Mouse (Mus musculus) hematopoietic stem cell, adult 5-6 weeks (primary cell): ENCODE measurements around the gene Dolk. TPM values are rescaled to one million over a fixed set of nuclear protein-coding genes. Genes with fewer than 3 reads are reported as not detected.
A peak's percentile ranks its signal among the peaks of the same experiment; 100 is the strongest.

Source experiments
- ATAC-seq, 2 experiments: fragments of 125-278 bp in 1 of 2; replicated peaks in 1 of 2; 2 replicates each; pipeline ENCODE4 v1.8.0; 2016 to 2017; ENCODE audit warnings: inconsistent platforms in 2 of 2, mild to moderate bottlenecking in 2 of 2, moderate number of reproducible peaks in 2 of 2, low read depth in 1 of 2, moderate TSS enrichment in 1 of 2; ENCODE audit not compliant: low FRiP score in 2 of 2, poor library complexity in 2 of 2, severe bottlenecking in 2 of 2, insufficient read depth in 1 of 2, low TSS enrichment in 1 of 2
- total RNA-seq: library from RNA; stranded (forward); fragments of 172-1452, 232-1000 nt; gene quantifications from 2 replicates; pipeline ENCODE4 v1.2.3, GENCODE M21; 2017

The Dolk gene
- total RNA-seq, 1 experiment from 2014 or later = 9.9 TPM

DNA sequence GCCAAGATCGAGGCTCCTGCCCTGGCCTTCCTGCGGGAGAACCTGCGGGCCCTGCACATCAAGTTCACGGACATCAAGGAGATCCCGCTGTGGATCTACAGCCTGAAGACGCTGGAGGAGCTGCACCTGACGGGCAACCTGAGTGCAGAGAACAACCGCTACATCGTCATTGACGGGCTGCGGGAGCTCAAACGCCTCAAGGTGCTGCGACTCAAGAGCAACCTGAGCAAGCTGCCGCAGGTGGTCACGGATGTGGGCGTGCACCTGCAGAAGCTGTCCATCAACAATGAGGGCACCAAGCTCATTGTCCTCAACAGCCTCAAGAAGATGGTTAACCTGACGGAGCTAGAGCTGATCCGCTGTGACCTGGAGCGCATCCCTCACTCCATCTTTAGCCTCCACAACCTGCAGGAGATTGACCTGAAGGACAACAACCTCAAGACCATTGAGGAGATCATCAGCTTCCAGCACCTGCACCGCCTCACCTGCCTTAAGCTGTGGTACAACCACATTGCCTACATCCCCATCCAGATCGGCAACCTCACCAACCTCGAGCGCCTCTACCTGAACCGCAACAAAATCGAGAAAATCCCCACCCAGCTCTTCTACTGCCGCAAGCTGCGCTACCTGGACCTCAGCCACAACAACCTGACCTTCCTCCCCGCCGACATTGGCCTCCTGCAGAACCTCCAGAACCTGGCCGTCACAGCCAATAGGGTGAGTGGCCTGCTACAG lies 29.4 kb downstream of the Dolk start:
- ATAC-seq = no peak

DNA sequence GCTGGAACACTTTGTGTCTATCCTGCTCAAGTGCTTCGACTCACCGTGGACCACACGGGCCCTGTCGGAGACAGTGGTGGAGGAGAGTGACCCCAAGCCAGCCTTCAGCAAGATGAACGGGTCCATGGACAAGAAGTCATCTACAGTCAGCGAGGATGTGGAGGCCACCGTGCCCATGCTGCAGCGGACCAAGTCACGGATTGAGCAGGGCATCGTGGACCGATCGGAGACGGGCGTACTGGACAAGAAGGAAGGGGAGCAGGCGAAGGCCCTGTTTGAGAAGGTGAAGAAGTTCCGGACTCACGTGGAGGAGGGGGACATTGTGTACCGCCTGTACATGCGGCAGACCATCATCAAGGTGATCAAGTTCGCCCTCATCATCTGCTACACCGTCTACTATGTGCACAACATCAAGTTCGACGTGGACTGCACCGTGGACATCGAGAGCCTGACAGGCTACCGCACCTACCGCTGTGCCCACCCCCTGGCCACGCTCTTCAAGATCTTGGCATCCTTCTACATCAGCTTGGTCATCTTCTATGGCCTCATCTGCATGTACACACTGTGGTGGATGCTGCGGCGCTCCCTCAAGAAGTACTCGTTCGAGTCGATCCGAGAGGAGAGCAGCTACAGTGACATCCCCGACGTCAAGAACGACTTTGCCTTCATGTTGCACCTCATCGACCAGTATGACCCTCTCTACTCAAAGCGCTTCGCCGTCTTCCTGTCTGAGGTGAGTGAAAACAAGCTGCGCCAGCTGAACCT lies 30.3 kb downstream of the Dolk start:
- ATAC-seq = no peak

DNA sequence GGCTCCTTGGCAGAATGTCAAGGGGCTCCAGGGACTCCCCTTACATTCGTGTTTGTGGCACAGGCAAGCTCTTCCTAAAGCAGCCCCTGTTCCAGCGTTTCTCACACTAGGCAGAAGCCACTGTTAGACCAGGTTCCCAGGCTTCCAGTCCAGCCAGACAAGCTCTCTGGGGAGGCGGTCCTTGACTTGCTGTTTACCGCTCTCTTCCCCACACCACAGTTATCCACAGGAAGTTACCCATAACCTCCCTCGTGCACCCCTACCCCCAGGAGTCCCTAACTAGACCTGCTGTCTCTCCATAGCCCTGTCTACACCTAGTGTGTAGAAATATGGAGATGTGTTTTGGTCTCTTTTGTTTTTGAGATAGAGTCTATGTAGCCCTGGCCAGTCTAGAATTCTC lies 32.3 kb downstream of the Dolk start:
- no peak for ATAC-seq

DNA sequence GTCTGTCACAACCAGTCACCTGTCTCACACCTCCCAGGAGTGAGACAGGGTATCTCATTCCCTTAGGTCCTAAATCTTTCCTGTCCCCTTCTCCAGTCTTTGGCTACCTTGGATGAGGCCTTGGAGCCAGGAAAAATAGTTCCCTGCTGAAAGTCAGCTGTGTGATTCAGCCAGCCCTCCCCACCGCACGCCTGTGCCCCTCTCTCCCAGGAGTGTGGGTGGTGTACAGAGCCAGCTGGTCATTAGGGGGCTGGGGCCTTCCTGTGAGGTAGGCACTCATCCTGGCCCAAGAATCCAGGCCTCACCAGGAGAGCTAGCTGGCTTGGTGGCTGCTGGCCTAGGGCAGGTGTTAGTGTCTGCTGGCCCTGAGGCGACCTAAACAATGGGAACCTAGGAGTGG lies 33.6 kb downstream of the Dolk start:
- ATAC-seq = no peak

DNA sequence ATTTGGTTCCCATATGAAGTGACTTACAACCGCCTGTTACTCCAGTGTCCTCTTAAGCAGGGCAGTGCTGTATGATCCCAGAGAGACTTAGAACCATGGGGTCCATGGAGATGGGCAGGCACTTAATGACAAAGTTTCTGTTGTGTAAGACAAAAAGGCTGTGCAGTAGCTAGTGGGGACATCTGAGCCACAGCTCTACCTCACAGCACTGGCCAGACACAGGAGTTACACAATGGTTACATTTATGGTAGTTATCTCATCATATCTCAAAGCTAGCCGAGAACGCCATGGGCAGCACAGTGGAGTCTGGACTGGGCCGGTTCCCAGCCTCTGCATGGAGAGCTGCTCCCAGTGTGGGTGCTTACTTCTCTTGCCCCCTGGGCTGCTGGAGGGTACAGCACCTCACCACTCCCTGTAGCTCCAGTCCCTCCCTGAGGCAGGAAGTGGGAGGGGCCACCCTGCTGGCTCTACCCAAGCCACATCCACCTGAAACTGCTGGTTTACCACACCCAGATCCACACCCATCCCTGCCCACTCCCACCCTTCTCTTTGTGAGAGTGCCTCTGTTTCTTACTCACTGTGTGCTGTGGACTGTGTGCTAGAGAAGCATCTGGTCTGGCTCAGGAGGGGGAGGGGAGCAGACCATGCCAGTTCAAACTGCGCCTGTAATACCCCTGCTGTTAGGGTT lies 34.6 kb downstream of the Dolk start:
- ATAC-seq = peak; percentile 88 to 90

DNA sequence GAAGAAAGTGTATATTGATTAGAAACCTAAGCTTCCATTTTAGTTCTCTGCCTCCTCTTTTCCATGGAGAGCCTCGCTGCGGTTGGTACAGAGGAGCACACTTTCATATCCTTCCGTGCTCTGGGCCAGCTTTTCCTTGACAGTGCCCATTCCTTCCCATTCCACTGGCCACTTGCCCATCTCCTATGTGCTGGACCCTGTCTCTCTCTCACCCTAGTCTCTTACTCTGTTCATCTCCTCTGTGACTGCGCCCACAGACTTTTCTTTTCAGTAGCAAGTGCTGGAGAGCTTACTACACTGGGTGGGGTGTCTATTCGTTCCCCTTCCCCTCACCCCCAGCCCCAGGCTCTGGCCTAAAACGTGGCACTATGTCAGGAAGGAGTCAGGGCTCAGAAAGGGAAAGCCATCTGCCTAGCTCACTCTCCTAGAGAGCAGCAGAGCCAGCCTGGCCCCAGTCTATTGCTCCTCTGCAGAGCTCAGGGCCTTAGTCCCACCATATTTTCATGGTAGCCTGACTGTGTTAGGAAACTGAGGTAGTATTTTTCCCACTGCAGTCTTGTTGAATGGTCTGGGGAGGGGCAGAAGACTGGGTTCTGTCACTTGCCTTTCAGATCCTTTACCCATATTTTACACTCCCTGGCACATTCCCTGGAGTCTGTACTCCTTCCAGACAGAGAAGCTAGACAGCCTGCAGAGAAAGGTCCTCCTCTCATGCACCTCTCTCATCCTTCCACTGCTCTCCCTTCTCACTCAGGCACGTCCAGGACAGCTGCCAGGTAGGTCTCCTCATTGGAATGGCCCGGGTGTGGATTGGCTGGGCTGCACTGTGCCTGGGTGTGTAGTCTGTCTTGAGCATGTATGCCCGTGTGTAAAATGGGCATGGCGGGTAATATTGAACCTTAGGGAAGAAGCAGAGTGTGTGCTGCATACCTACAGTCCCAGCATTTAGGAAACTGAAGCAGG lies 35.7 kb downstream of the Dolk start:
- no peak for ATAC-seq

DNA sequence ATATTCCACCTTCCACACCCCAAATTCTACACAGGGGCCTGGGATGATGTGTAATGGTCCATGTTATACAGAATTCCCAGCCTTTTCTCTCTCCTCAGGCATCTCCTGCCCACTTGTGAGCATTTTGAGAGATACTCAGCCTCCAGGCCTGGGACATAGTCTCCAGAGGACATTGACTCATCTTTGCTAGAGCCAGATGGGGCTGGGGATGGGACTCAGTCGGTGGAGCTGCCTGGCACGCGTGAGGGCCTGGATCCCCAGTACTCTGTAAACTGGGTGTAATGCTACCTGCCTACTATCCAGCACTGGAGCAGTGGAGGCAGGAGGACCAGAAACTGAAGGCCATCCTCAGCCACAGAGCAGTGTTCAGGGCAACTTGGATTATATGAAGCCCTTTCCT lies 37.0 kb downstream of the Dolk start:
- no peak for ATAC-seq

DNA sequence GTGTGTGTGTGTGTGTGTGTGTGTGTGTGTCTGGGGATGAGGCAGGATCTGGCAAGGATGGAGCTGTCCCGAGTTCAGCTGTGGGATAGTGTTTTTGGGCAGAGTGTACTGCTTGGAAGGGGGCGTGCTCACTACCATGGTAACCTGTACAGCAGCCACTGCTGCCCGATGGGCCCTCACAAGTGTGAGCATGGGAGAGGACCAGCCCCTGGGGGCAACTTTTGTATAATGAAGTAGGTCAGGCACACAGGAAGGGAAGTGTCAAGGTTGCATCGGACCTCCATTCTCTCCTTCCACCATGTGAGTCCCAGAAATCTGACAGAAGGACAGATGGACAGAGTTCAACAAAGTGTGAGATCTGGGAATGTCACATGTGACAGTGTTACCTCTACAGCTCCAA lies 38.5 kb downstream of the Dolk start:
- no peak for ATAC-seq

DNA sequence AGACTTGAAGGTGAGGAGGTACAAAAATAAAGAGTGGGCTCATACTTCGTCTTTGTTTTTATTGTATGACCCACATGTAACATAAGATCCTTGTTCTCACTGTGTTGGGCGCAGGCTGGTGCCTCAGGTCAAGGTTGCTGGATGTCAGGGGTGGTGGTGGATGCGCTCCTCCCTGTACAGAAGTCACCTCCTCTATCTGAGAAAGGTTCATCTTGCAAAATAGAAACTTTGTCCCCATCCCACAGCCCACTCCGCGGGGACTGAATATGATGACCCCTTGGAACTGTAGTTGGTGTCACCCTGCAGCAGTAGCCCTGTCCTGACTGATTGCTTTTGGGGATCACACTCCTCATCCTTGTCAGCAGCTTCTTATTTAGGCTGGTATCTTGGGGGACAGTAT lies 39.1 kb downstream of the Dolk start:
- no peak for ATAC-seq

DNA sequence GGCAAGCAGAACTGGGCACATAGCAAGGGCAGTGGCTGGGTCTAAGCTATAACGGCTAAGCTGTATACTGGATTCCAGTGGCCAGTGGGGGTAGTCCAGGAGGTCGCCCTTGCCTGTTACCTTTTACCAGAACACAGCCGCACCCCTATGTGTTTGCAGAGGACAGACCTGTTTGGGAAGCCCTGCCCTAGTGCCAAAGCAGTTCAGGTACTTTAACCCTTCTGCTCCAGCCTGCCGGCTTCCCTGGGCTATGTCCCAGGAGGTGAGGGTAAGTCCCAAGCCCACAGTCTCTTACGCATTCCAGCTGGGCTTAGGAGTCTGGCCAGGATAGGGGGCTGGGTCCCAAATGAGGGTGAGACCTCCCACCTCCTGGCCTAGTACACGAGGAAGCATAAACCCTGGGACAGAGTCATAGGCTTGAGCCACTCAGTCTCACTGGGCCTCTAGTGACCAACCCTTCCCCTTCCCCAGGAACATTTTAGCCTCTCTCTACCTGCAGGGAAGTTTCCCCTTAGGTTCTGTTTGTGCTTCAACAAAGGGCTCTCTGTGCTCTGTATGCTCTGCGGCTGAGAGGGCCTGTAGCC lies 41.4 kb downstream of the Dolk start:
- ATAC-seq = 0 out of 4 replicates have a peak, but pooled peaks of 1 of the 2 experiments have one; percentile 17

DNA sequence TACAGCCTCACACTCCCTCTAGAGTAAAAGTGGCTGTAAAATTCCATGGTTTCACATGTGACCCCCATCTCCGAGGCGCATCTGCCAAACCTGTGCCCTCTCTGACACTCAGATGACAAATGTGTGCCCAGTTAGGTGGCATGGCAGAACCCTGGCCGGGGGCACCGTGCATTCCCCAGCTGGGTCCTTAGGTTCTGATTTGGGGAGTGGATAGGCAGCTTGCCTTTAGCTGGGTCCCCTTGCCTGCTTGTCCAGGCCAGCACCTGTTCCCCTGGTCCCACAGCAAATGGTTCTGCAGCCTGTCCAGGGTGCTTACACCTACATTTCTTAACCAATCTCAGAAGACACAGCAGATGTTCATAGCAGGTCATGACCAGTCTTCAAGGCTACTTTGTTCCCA lies 42.7 kb downstream of the Dolk start:
- ATAC-seq = no peak

DNA sequence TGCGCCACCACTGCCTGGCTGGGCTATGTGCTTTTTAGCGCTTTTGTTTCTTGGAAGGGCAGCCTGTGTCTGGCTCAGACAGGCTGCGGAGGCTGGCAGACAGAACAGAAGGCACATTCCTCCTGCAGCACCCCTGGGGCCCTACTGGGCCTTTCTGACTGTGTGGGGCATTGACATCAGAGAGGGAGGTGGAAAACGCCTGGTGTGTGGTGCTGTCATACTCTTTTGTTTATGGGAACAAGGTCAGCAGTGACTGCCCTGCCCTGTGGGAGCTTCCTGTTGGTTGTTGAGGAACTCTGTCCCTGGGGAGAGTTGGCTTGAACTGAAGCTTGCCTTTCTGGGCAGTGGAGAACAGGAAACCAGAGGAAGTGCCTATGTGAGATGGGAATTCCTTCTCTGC lies 43.6 kb downstream of the Dolk start:
- ATAC-seq = no peak

DNA sequence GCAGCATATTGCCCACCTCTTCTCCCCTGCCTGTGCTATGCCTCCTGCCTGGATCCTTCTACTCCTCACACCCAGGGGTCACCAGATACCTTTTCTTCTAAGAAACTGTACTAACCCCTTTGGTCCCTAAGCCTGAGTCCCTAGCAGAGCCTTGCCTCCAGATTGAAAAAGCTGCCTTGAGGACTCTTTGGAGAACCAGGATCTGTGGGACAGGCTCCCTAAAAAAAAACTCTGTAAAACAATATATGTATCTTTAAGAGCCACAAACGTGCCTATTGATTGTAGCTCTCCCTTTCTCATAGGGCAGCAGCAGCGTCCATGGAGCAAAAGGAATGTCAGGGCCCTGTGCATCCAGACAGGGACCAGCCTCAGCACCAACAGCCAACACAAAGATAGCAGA lies 45.9 kb downstream of the Dolk start, which contains the start of gene Gm28035:
Gene Gm28035 (plus strand): TSS at position 301 of the 400 bp plus-strand sequence.
- no peak for ATAC-seq

DNA sequence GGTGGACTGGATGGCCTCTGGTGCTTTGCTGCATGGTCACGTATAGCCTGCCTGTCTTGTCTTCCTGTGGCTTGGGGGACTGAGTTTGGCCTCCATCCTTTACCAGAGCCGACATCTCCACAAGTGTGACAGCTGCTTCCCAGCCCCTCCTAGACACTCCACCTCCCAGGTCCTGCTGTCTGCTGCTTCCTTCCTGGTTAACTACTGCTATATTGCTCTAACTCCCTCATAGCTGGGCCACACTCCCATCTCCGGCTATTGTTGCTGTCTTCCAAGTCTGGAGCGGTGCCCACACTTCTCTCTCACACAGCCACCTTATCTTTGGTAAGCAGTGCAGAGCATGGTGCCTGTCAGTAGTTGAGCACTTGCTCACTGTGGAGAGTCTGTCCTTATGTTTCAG lies 46.4 kb downstream of the Dolk start:
- ATAC-seq = no peak

DNA sequence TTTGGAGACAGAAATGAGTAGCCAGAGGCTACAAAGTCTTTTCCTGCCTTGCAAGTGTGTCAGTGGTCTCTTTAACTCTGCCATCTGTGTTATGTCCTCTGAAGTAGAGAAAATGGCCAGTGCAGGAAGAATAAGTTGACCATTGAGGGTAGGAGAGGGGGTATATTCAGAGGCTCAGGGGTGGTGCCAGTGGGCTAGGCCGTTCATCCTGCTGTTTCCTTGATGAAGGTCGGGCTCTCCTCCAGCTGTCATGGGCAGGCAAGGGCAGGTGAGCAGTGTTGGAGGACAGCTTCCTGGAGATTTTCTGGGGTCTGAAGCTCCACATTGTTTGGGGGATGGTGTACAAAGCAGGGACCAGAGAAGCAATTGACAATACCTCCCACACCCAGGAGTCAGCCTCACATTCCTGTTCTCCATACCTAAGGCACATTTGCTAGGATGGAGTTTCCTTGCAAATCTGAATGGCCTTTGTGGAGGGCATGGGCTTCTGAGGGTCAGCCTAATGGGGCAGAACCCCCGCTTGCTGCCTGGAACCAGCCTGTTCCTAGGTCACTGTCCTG lies 47.1 kb downstream of the Dolk start:
- ATAC-seq = no peak

DNA sequence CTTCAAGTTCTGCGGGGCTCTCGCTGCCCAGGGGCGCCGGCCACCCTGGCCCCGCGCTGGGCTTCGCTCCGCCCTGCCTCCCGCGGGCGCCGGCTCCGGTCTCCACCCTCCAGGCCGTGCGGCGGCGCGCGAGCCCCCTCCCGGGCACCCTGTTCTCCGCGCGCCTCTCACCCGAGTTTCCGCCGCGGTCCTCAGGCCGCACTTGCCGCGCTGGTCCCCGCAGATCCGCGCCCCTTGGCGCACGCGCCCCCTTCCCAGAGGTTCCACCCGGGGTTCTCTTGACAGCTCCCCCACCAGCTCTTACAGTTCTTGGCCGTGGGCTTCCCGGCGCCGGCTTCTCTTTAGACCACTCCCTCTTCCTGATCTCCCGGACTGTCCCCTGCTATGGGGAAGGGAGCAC lies 48.3 kb downstream of the Dolk start:
- ATAC-seq = 0 out of 4 replicates have a peak, but pooled peaks of 1 of the 2 experiments have one; percentile 6
